Mouse (Mus musculus): ENCODE measurements at regions not wholly inside any gene's neighbourhood (a gene's known extent, or its start where the extent isn't known, plus 50 kb on each side); places are given as distances from the start of the nearest gene placed in this dataset.
"Not testable (repeated sequence)": the region's sequence is repeated elsewhere in the genome, so short reads cannot be mapped to it uniquely, and the experiment has no call there.

GRCm38 (mm10) chr12:27984261-27984841, 567.8 kb downstream of the Dcdc2c start:
- ATAC-seq (replicated peaks; ENCODE audit: low read depth, poor library complexity, severe bottlenecking): no peak

- no peak for ATAC-seq (replicated peaks; ENCODE audit: low read depth, poor library complexity, severe bottlenecking)
These were observed 573.8 kb downstream of the Dcdc2c start for GRCm38 (mm10) chr12:27978257-27978931.

GRCm38 (mm10) chr12:27977548-27978256, 574.5 kb downstream of the Dcdc2c start:
- ATAC-seq (replicated peaks; ENCODE audit: low read depth, poor library complexity, severe bottlenecking): no peak

GRCm38 (mm10) chr12:27962908-27963307, 589.3 kb downstream of the Dcdc2c start:
- ATAC-seq (replicated peaks; ENCODE audit: low read depth, poor library complexity, severe bottlenecking): no peak

- ATAC-seq (replicated peaks; ENCODE audit: low read depth, poor library complexity, severe bottlenecking): no peak
These were observed 592.1 kb downstream of the Dcdc2c start for GRCm38 (mm10) chr12:27960064-27960463.

- no peak for ATAC-seq (replicated peaks; ENCODE audit: low read depth, poor library complexity, severe bottlenecking)
These were observed 604.6 kb downstream of the Dcdc2c start for GRCm38 (mm10) chr12:27947646-27948045.

- ATAC-seq (replicated peaks; ENCODE audit: low read depth, poor library complexity, severe bottlenecking): no peak
These were observed 604.6 kb upstream of the Sox11 start for GRCm38 (mm10) chr12:27946866-27947459.

GRCm38 (mm10) chr12:27945411-27945810, 603.0 kb upstream of the Sox11 start:
- no peak for ATAC-seq (replicated peaks; ENCODE audit: low read depth, poor library complexity, severe bottlenecking)

GRCm38 (mm10) chr12:27941053-27941452, 598.7 kb upstream of the Sox11 start:
- no peak for ATAC-seq (replicated peaks; ENCODE audit: low read depth, poor library complexity, severe bottlenecking)

GRCm38 (mm10) chr12:27932382-27933140, 590.2 kb upstream of the Sox11 start:
- ATAC-seq (replicated peaks; ENCODE audit: low read depth, poor library complexity, severe bottlenecking): no peak

- ATAC-seq (replicated peaks; ENCODE audit: low read depth, poor library complexity, severe bottlenecking): no peak
These were observed 586.1 kb upstream of the Sox11 start for GRCm38 (mm10) chr12:27928366-27928963.

- ATAC-seq (replicated peaks; ENCODE audit: low read depth, poor library complexity, severe bottlenecking): no peak
These were observed 584.4 kb upstream of the Sox11 start for GRCm38 (mm10) chr12:27926730-27927129.

GRCm38 (mm10) chr12:27920607-27921006, 578.2 kb upstream of the Sox11 start:
- ATAC-seq (replicated peaks; ENCODE audit: low read depth, poor library complexity, severe bottlenecking): no peak

- no peak for ATAC-seq (replicated peaks; ENCODE audit: low read depth, poor library complexity, severe bottlenecking)
These were observed 574.1 kb upstream of the Sox11 start for GRCm38 (mm10) chr12:27916401-27916920.

GRCm38 (mm10) chr12:27909417-27910100, 567.2 kb upstream of the Sox11 start:
- no peak for ATAC-seq (replicated peaks; ENCODE audit: low read depth, poor library complexity, severe bottlenecking)

- not testable (repeated sequence) for ATAC-seq (replicated peaks; ENCODE audit: low read depth, poor library complexity, severe bottlenecking)
These were observed 554.3 kb upstream of the Sox11 start for GRCm38 (mm10) chr12:27896682-27897081.

GRCm38 (mm10) chr12:27881720-27882119, 539.3 kb upstream of the Sox11 start:
- ATAC-seq (replicated peaks; ENCODE audit: low read depth, poor library complexity, severe bottlenecking): no peak

- ATAC-seq (replicated peaks; ENCODE audit: low read depth, poor library complexity, severe bottlenecking): no peak
These were observed 524.0 kb upstream of the Sox11 start for GRCm38 (mm10) chr12:27866421-27866820.

- no peak for ATAC-seq (replicated peaks; ENCODE audit: low read depth, poor library complexity, severe bottlenecking)
These were observed 507.2 kb upstream of the Sox11 start for GRCm38 (mm10) chr12:27849537-27849936.
